Mouse (Mus musculus) neutrophil, adult 65 days (primary cell): Measurements from ENCODE around the gene Rab3gap2. TPM values are rescaled to one million over a fixed set of nuclear protein-coding genes. Genes with fewer than 3 reads are reported as not detected.

Source experiments
- total RNA-seq: library from RNA; stranded (reverse); gene quantifications from 2 replicates; pipeline ENCODE4 v1.2.4, GENCODE M21; 2023

The Rab3gap2 gene
- 60.4 and 74.0 TPM in 2 replicates for total RNA-seq

DNA sequence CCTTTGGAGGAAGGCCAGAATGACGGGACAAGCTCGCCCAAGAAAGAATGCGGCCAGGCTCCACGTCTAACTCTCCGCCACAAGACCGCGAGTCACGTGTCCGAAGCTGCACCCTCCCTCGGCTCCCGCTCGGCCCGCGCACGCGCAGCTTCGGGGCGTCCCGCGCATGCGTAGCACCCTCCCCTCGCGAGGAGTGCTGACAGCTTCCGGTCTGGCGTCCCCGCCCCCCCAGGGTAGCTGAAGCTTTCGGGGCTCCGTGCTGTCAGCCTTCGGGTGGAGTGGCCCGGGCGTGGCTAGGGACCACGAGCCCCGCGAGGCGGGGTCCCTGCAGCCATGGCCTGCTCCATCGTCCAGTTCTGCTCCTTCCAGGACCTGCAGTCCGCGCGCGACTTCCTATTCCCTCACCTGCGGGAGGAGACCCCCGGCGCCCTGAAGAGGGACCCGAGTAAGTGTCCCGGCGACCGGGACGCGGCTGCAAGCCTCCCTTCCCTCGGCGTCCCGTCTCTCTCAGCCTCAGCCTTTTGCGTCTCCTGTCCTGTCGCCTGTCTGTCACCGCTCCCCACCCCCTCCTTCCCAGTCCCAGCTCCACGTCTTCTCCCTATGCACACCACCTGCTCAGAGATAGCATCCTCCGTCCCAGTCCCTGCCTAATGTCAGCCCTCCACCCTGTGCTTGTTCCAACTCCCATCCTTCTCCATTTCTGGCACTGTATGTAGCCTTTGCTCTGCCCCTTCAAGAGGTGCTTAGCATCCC is at the start of gene Rab3gap2:
Rab3gap2 (plus strand) TSS at position 209 of the 753 bp plus-strand sequence.

DNA sequence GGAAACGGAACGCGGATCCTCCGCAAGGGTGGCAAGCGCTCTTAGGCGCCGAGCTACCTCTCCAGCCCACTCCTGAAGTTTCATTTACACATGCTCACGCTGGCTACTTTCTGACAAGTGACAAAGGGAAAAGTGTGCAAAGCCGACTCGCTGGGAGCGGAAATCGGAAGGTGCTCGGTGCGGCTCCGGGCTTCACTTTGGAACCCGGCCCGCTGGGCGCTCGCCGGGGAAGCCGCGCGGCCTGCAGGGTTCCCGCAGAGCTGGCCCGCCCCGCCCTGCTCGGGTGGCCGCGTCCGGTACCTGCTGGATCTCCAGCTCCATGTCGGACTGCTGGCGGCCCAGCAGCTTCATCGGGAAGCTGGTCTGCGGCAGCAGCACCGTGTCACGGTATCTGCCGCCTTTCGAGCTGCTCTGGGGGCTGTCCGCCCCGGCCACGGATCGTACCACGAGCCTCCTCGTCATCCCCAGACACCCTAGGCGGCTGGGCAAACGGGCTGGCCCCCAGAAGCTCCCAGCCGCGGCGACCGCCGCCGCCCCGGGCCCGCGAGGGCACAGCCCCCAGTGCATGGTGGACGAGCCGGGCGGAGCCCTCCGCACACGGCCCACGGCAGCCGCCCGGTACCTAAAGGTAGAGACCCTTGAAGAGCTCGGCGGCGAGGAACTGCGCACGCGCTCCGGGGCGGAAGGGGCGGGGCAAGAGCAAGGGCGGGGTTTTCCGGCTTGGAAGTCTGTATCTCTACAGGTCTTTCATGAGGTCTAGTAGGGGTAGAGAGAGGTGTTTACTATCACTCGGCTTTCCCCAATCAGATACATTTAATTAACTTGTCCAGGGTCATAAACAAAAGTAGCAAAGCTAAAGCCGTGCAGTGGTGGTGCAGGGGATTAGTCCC is 125.0 kb downstream of the Rab3gap2 start, which contains the start of gene Iars2:
Iars2 (minus strand) TSS at position 676 of the 890 bp plus-strand sequence.

DNA sequence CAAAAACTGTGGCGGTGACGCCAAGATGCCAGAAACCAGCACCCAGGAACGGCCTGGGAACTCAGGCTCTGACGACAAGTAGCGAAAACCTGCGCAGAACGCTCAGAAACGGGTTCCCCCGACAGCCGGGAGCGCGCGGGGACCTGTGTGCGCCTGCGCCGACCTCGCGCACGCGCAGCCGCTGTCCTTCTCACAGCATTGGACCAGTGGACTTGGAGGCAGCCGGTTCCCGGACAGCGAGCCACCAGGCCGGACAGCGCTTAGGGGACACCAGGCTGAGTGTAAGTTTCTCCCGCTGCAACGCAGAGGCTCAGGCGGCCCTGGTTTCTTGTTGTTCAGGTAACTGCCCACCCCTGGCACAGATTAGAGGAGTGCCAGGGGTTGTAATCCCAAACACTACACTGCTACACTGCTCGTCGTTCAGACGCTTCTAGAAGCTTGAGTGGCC is 128.1 kb downstream of the Rab3gap2 start, which contains the start of gene Bpnt1:
Bpnt1 (plus strand) TSS at position 167 of the 448 bp plus-strand sequence.

Other genes starting within 250 kb of the Rab3gap2 start
- gene Mark1, start 204.5 kb upstream of the Rab3gap2 start, total RNA-seq, result not detected in 2 replicates
- 10.4 and 13.6 TPM in 2 replicates for gene Iars2, start 125.3 kb downstream of the Rab3gap2 start, total RNA-seq
- 4.5 and 4.7 TPM in 2 replicates for gene Bpnt1, start 128.0 kb downstream of the Rab3gap2 start, total RNA-seq
- gene Eprs, start 158.9 kb downstream of the Rab3gap2 start, total RNA-seq, result 43.4 and 55.4 TPM in 2 replicates